Mouse (Mus musculus): ENCODE measurements around the gene Rab15. TPM values are rescaled to one million over a fixed set of nuclear protein-coding genes. Genes with fewer than 3 reads are reported as not detected.

Gene Rab15
- total and polyA plus RNA-seq, 2 experiments from 2014 or later, result 1.1 to 1.7 TPM

DNA sequence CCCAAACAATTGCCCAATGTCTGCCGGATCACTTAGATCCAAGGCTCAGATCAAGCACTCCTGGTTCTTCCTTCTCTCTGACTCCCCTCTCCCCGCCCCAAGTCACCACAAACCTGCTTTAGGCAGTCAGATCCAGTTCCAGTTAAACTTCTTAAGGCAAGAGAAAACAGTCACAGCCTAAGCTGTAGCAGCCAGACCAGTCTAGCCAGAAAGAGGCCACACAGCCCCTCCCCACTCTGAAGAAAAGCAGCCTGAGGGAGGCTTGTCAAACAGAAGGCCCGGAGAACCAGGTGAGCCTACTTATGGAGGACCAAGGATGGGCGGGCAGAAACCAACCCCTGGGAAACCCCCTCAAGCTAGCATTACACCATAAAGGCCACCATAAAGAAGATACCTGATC lies 4.6 kb downstream of the Rab15 start:
- no peak for ATAC-seq (ENCODE audit: insufficient read depth, low read depth)
- no peak overlapping the region for H3K4me3 ChIP-seq (ENCODE audit: low read depth, low read length)

DNA sequence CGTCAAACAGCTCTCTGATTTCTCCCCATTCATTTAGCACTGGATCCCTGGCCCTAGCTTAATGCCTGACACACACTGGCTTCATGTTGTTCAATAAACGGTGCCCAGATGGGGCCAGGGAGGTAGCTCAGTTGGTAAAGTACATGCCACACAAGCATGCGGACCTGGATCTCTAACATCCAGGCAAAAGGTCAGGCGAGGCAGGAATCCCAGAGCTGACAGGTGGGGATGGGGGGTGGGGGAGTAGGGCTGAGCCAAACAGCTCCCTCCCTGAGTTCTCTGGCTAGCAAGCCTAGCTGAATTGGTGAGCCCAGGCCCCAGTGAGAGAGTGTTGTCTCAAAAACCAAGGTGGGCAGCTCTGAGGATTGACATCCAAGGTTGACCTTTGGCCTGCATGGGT lies 5.5 kb downstream of the Rab15 start:
- DNase-seq (ENCODE audit: low spot score) (no peak), ATAC-seq (ENCODE audit: insufficient read depth, low read depth) (no peak)
- H3K27ac ChIP-seq (ENCODE audit: low read depth), result no peak overlapping the region
- no peaks in the 10 kb centered on the region for H3K9me3 ChIP-seq (replicated peaks; ENCODE audit: control insufficient read depth, low read length)
- TF ChIP-seq EP300 (IDR thresholded peaks at IDR 0.05; ENCODE audit: low read depth) (no peak), CTCF (IDR thresholded peaks at IDR 0.05; ENCODE audit: low read depth) (no peak)
- no peaks in the 10 kb centered on the region for H3K4me1 ChIP-seq (ENCODE audit: control insufficient read depth, insufficient read depth)
- H3K9ac ChIP-seq (replicated peaks; ENCODE audit: low read depth, low read length), result no peak overlapping the region
- peaks cover 21% of the 10 kb centered on the region for H3K27me3 ChIP-seq (ENCODE audit: control insufficient read depth, insufficient read depth, low read length)
- no peak overlapping the region for H3K4me3 ChIP-seq (ENCODE audit: low read depth, low read length)
- no peak overlapping the region for H3K4me2 ChIP-seq (ENCODE audit: low read depth, low read length)
- H3K36me3 ChIP-seq (replicated peaks; ENCODE audit: control insufficient read depth, insufficient read depth, low read length), result no peaks in the 10 kb centered on the region
- WGBS, result 65% methylated on average over 4 of the region's 4 CpGs

More for the DNA sequence above, 4.6 kb downstream of the Rab15 start:
- H3K27me3 ChIP-seq (ENCODE audit: control insufficient read depth, insufficient read depth, low read length), result peaks cover 28% of the 10 kb centered on the region
- no peak for DNase-seq (ENCODE audit: low spot score)
- TF ChIP-seq CTCF (IDR thresholded peaks at IDR 0.05; ENCODE audit: low read depth) (no peak), EP300 (IDR thresholded peaks at IDR 0.05; ENCODE audit: low read depth) (no peak)
- WGBS, result 83% methylated on average over 4 of the region's 4 CpGs
- H3K36me3 ChIP-seq (replicated peaks; ENCODE audit: control insufficient read depth, insufficient read depth, low read length), result no peaks in the 10 kb centered on the region
- H3K9ac ChIP-seq (replicated peaks; ENCODE audit: low read depth, low read length), result no peak overlapping the region
- no peak overlapping the region for H3K4me2 ChIP-seq (ENCODE audit: low read depth, low read length)
- peaks cover 4% of the 10 kb centered on the region for H3K4me1 ChIP-seq (ENCODE audit: control insufficient read depth, insufficient read depth)
- H3K27ac ChIP-seq (ENCODE audit: low read depth), result no peak overlapping the region
- no peaks in the 10 kb centered on the region for H3K9me3 ChIP-seq (replicated peaks; ENCODE audit: control insufficient read depth, low read length)

DNA sequence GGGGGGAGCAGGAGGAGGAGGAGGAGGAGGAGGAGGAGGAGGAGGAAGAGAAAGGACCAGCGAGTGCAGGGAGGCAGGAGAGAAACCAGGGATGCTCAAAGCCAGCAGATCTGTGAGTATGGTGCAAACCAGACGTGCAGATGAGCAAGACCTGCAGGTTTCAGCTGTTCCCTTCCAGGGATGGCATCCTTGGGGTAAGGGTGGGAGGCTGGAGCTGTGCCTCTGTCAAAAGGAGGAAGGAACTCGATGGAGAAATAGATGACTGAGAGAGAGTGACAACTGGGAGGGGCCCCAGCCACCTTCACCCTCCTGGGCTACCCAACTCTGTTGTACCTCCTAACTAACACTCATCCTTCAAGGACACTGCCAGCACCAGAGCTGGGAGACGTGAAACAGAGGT lies 6.0 kb downstream of the Rab15 start:
- Histone ChIP-seq H3K4me3 (ENCODE audit: low read depth, low read length) (no peak overlapping the region), H3K9me3 (replicated peaks; ENCODE audit: control insufficient read depth, low read length) (no peaks in the 10 kb centered on the region), H3K36me3 (replicated peaks; ENCODE audit: control insufficient read depth, insufficient read depth, low read length) (no peaks in the 10 kb centered on the region), H3K27me3 (ENCODE audit: control insufficient read depth, insufficient read depth, low read length) (peaks cover 17% of the 10 kb centered on the region), H3K9ac (replicated peaks; ENCODE audit: low read depth, low read length) (no peak overlapping the region), H3K27ac (ENCODE audit: low read depth) (no peak overlapping the region), H3K4me1 (ENCODE audit: control insufficient read depth, insufficient read depth) (no peaks in the 10 kb centered on the region), H3K4me2 (ENCODE audit: low read depth, low read length) (no peak overlapping the region)
- DNase-seq (ENCODE audit: low spot score) (no peak), ATAC-seq (ENCODE audit: insufficient read depth, low read depth) (no peak)
- TF ChIP-seq EP300 (IDR thresholded peaks at IDR 0.05; ENCODE audit: low read depth) (no peak), CTCF (IDR thresholded peaks at IDR 0.05; ENCODE audit: low read depth) (no peak)
- WGBS, result 58% methylated on average over 4 of the region's 4 CpGs

DNA sequence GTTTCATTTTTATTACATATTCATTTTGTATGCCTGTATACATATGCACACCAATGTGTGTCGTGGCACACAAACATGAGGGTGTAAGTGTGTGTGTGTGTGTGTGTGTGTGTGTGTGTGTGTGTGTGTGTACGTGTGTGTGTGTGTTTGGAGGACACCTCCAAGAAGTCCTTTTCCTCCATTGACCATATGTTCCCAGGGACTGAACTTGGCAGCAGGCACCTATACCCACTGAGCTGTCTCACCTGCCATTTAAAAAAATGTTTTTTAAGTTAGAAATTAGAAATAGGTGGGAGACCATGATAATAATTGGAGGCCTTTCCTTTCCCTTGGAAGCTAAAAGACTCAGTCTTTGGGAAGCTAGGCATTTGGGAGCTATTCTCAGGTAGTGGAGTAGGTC lies 8.6 kb downstream of the Rab15 start:
- H3K27me3 ChIP-seq (ENCODE audit: control insufficient read depth, insufficient read depth, low read length), result no peaks in the 10 kb centered on the region
- H3K9ac ChIP-seq (replicated peaks; ENCODE audit: low read depth, low read length), result no peak overlapping the region
- H3K4me3 ChIP-seq (ENCODE audit: low read depth, low read length), result no peak overlapping the region
- no peak for ATAC-seq (ENCODE audit: insufficient read depth, low read depth)
- no peaks in the 10 kb centered on the region for H3K4me1 ChIP-seq (ENCODE audit: control insufficient read depth, insufficient read depth)
- no peak for DNase-seq (ENCODE audit: low spot score)
- no peak overlapping the region for H3K4me2 ChIP-seq (ENCODE audit: low read depth, low read length)
- no peaks in the 10 kb centered on the region for H3K9me3 ChIP-seq (replicated peaks; ENCODE audit: control insufficient read depth, low read length)
- H3K36me3 ChIP-seq (replicated peaks; ENCODE audit: control insufficient read depth, insufficient read depth, low read length), result no peaks in the 10 kb centered on the region
- H3K27ac ChIP-seq (ENCODE audit: low read depth), result no peak overlapping the region
- TF ChIP-seq EP300 (IDR thresholded peaks at IDR 0.05; ENCODE audit: low read depth), result no peak
- no peak for TF ChIP-seq CTCF (IDR thresholded peaks at IDR 0.05; ENCODE audit: low read depth)
- WGBS, result 79% methylated on average over 2 of the region's 2 CpGs

DNA sequence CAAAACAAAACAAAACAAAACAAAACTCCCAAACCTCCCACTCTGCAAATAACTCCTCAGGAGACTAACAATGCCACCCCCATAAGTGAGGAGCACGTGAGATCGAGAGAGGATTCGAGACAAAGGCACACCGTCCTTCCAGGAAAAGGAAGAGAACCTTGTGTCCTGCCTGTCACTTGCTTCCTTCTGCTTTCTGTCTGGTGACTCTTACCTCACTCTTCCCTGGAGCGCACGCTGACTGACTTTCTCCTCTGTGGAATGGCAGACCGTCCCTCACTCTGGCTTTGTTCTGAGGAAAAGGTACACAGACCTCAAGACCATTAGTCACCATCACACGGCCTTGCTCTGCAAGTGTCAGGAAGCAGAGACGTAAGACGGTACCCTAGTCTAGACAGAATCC lies 9.2 kb downstream of the Rab15 start:
- 60% methylated on average over 10 of the region's 10 CpGs for WGBS
- no peak overlapping the region for H3K4me3 ChIP-seq (ENCODE audit: low read depth, low read length)
- TF ChIP-seq EP300 (IDR thresholded peaks at IDR 0.05; ENCODE audit: low read depth) (no peak), CTCF (IDR thresholded peaks at IDR 0.05; ENCODE audit: low read depth) (no peak)

DNA sequence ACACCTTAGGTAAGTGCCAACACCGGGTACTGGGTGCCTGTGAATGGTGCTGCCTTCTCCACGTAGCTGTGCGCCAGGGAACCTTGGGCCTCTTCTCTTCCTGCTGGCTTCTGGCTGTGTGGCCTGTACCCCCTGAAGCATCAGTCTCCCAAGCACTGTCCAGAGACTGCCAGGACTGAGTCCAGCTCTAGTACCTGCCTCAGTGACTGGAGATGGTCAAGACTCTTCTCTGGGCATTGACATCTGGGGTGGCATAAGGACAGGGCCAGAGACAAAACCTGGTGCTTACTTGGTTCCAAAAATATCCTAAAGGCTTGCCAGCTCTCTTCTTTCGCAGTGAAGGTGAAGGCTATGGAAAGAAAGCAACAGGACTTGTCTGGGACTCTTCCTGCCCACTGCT lies 11.7 kb downstream of the Rab15 start:
- no peak for DNase-seq (ENCODE audit: low spot score)
- Histone ChIP-seq H3K9me3 (replicated peaks; ENCODE audit: control insufficient read depth, low read length) (no peaks in the 10 kb centered on the region), H3K4me2 (ENCODE audit: low read depth, low read length) (no peak overlapping the region), H3K4me1 (ENCODE audit: control insufficient read depth, insufficient read depth) (no peaks in the 10 kb centered on the region), H3K9ac (replicated peaks; ENCODE audit: low read depth, low read length) (no peak overlapping the region), H3K27ac (ENCODE audit: low read depth) (no peak overlapping the region), H3K27me3 (ENCODE audit: control insufficient read depth, insufficient read depth, low read length) (no peaks in the 10 kb centered on the region), H3K4me3 (ENCODE audit: low read depth, low read length) (no peak overlapping the region), H3K36me3 (replicated peaks; ENCODE audit: control insufficient read depth, insufficient read depth, low read length) (no peaks in the 10 kb centered on the region)
- 77% methylated on average over 4 of the region's 4 CpGs for WGBS
- no peak for TF ChIP-seq EP300 (IDR thresholded peaks at IDR 0.05; ENCODE audit: low read depth)
- no peak for TF ChIP-seq CTCF (IDR thresholded peaks at IDR 0.05; ENCODE audit: low read depth)
- ATAC-seq (ENCODE audit: insufficient read depth, low read depth), result no peak

More for the DNA sequence above, 9.2 kb downstream of the Rab15 start:
- Histone ChIP-seq H3K36me3 (replicated peaks; ENCODE audit: control insufficient read depth, insufficient read depth, low read length) (no peaks in the 10 kb centered on the region), H3K9me3 (replicated peaks; ENCODE audit: control insufficient read depth, low read length) (no peaks in the 10 kb centered on the region), H3K27me3 (ENCODE audit: control insufficient read depth, insufficient read depth, low read length) (no peaks in the 10 kb centered on the region), H3K4me2 (ENCODE audit: low read depth, low read length) (no peak overlapping the region), H3K9ac (replicated peaks; ENCODE audit: low read depth, low read length) (no peak overlapping the region), H3K27ac (ENCODE audit: low read depth) (no peak overlapping the region), H3K4me1 (ENCODE audit: control insufficient read depth, insufficient read depth) (no peaks in the 10 kb centered on the region)
- ATAC-seq (ENCODE audit: insufficient read depth, low read depth) (peak; percentile 62), DNase-seq (ENCODE audit: low spot score) (no peak)

All from heart, postnatal 0 days (tissue).